Mouse (Mus musculus): ENCODE measurements around the gene Nudt15.

The Nudt15 gene

GRCm38 (mm10) chr14:73470593-73470992 is 77.4 kb downstream of the Nudt15 start:
- no peak for DNase-seq

DNA sequence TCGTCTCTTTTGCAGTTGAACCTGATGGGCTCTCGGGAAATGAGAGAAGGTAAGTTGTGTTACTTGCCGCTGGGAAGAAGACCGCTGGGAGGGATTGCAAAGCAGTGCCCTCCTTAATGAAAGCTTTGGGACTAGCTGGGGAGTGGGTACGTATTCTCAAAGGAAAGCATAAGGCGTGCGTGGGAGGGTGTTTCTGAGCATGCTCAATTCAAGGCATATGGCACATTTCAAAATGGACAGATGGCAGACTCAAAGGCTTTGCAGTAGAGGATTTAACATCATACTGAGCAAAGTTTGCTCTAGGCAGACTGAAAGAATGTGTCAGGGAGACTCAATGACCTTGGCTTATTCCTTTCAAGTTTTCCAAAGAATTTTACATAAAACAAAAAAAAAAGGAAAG is 78.5 kb downstream of the Nudt15 start:
- peak; percentile 69 to 76 for DNase-seq

All from cerebellum, postnatal 25 days (tissue).